Mouse (Mus musculus) heart, adult 9 months (tissue): ENCODE results near the gene Cep55.
A peak's percentile ranks its signal among the peaks of the same experiment; 100 is the strongest.

ENCODE experiments used
- DNase-seq, 2 experiments: peaks; one replicate each; pipeline ENCODE4 v3.0.0; 2022; ENCODE audit warnings: low spot score in 2 of 2

Gene Cep55

GRCm38 (mm10) chr19:38043281-38043981 lies 11.4 kb upstream of the Cep55 start, which contains the start of gene Myof:
TSS of gene Myof (minus strand) at chr19:38043577.
- peak; percentile 47 to 48 for DNase-seq

GRCm38 (mm10) chr19:38045198-38045597 lies 9.6 kb upstream of the Cep55 start:
- no peak for DNase-seq

- no peak for DNase-seq
Measured at GRCm38 (mm10) chr19:38049686-38050085, 5.1 kb upstream of the Cep55 start.

- DNase-seq: no peak
Measured at GRCm38 (mm10) chr19:38053227-38054041, 1.4 kb upstream of the Cep55 start.

- DNase-seq: peak; percentile 75 to 82
Measured at GRCm38 (mm10) chr19:38054149-38054719, 577 bp upstream of the Cep55 start.

GRCm38 (mm10) chr19:38055798-38056197 lies 987 bp downstream of the Cep55 start:
- no peak for DNase-seq

GRCm38 (mm10) chr19:38056276-38056675 lies 1.5 kb downstream of the Cep55 start:
- no peak for DNase-seq

- no peak for DNase-seq
Measured at GRCm38 (mm10) chr19:38056931-38057330, 2.1 kb downstream of the Cep55 start.

GRCm38 (mm10) chr19:38063201-38063600 lies 8.4 kb downstream of the Cep55 start:
- DNase-seq: no peak

GRCm38 (mm10) chr19:38064051-38064450 lies 9.2 kb downstream of the Cep55 start:
- no peak for DNase-seq

- DNase-seq: no peak
Measured at GRCm38 (mm10) chr19:38073226-38073625, 18.4 kb downstream of the Cep55 start.

GRCm38 (mm10) chr19:38075051-38075450 lies 20.2 kb downstream of the Cep55 start:
- DNase-seq: no peak

- no peak for DNase-seq
Measured at GRCm38 (mm10) chr19:38076251-38076650, 21.4 kb downstream of the Cep55 start.

- no peak for DNase-seq
Measured at GRCm38 (mm10) chr19:38077851-38078540, 23.2 kb downstream of the Cep55 start.

- DNase-seq: no peak
Measured at GRCm38 (mm10) chr19:38081361-38081760, 26.6 kb downstream of the Cep55 start.

- DNase-seq: no peak
Measured at GRCm38 (mm10) chr19:38082931-38083525, 28.2 kb downstream of the Cep55 start.

- DNase-seq: no peak
Measured at GRCm38 (mm10) chr19:38085841-38086240, 31.0 kb downstream of the Cep55 start.

- peak; percentile 3 to 5 for DNase-seq
Measured at GRCm38 (mm10) chr19:38086948-38087551, 32.2 kb downstream of the Cep55 start.

GRCm38 (mm10) chr19:38089358-38089757 lies 34.5 kb downstream of the Cep55 start:
- no peak for DNase-seq

- DNase-seq: no peak
Measured at GRCm38 (mm10) chr19:38091512-38091985, 36.7 kb downstream of the Cep55 start.

GRCm38 (mm10) chr19:38096231-38096630 lies 41.4 kb downstream of the Cep55 start:
- no peak for DNase-seq
